Mouse (Mus musculus): ENCODE data around the gene Gm21976.
A peak's percentile ranks its signal among the peaks of the same experiment; 100 is the strongest.

The Gm21976 gene

DNA sequence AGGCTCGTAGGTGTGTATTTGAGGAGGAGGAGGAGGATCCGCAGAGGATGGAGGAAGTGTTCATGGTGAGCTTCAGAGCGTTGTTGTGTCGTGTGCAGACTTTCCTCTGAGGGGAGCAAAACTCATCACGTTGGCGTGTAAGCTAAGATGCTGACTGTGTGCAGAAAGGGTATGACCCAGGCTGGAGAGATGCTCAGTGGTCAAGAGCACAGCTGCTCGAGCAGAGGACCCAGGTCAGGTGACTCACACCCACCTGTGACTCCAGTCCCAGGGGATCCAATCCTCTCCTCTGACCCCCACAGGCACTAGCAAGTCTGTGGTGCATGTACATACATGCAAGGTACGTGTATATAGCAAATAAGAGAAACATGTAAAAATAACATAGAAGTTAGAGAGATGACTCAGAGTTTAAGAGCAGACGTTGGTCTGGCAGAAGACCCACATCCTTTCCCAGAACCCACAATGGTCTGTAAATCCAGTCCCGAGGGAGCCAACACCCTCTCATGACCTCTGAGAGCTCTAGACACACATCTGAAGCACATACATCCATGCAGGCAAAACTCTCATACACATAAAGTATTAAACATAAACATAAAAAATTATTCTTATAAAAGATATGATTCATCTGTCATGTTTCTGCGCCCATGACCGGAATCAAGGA, 1.4 kb downstream of the Gm21976 start:
- H3K4me1 ChIP-seq (replicated peaks; ENCODE audit: low read depth, low read length), result no peaks in the 10 kb centered on the region
- no peaks in the 10 kb centered on the region for H3K9me3 ChIP-seq (ENCODE audit: low read length)
- H3K27me3 ChIP-seq (ENCODE audit: insufficient read depth, low read length), result no peaks in the 10 kb centered on the region; the same call in 1 of the 2 replicates
- no peaks in the 10 kb centered on the region for H3K36me3 ChIP-seq (ENCODE audit: insufficient read depth, low read length)
- H3K4me3 ChIP-seq (replicated peaks; ENCODE audit: low read length), result no peak overlapping the region
- TF ChIP-seq POU5F1 (IDR thresholded peaks at IDR 0.05; ENCODE audit: borderline replicate concordance, low read length) (no peak), CTCF (conservative IDR thresholded peaks at IDR 0.05; ENCODE audit: low read length) (no peak), NANOG (IDR thresholded peaks at IDR 0.05; ENCODE audit: borderline replicate concordance, low read length) (no peak)

DNA sequence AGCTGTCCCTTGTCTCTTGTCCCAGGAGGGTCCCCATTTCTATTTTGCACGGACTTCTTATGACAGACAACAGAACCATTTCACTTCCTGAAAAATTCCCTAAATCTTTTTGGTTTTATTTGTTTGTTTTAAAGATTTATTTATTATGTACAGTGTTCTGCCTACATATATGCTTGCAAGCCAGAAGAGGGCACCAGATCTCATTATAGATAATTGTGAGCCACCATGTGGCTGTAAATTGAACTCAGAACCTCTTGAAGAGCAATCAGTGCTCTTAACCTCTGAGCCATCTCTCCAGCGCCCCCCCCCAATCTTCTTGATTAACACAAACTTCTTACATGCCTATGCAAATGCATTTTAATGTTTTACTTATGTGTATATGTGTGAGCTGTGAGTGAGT, 11.0 kb downstream of the Gm21976 start:
- TF ChIP-seq POU5F1 (IDR thresholded peaks at IDR 0.05; ENCODE audit: borderline replicate concordance, low read length) (no peak), CTCF (conservative IDR thresholded peaks at IDR 0.05; ENCODE audit: low read length) (0 out of 2 replicates have a peak, but pooled peaks have one; percentile 1)
- H3K27me3 ChIP-seq (ENCODE audit: insufficient read depth, low read length), result no peaks in the 10 kb centered on the region
- H3K9me3 ChIP-seq (ENCODE audit: low read length), result peaks cover 10% of the 10 kb centered on the region
- no peak overlapping the region for H3K4me3 ChIP-seq (replicated peaks; ENCODE audit: low read length)
- H3K4me1 ChIP-seq (replicated peaks; ENCODE audit: low read depth, low read length), result peaks cover 19% of the 10 kb centered on the region
- H3K36me3 ChIP-seq (ENCODE audit: insufficient read depth, low read length), result no peaks in the 10 kb centered on the region

- Histone ChIP-seq H3K9me3 (ENCODE audit: low read length) (peaks cover 10% of the 10 kb centered on the region), H3K4me3 (replicated peaks; ENCODE audit: low read length) (no peak overlapping the region), H3K36me3 (ENCODE audit: insufficient read depth, low read length) (no peaks in the 10 kb centered on the region), H3K4me1 (replicated peaks; ENCODE audit: low read depth, low read length) (peaks cover 29% of the 10 kb centered on the region), H3K27me3 (ENCODE audit: insufficient read depth, low read length) (no peaks in the 10 kb centered on the region)
- no peak for TF ChIP-seq NANOG (IDR thresholded peaks at IDR 0.05; ENCODE audit: borderline replicate concordance, low read length)
- TF ChIP-seq CTCF (conservative IDR thresholded peaks at IDR 0.05; ENCODE audit: low read length), result no peak
- no peak for TF ChIP-seq POU5F1 (IDR thresholded peaks at IDR 0.05; ENCODE audit: borderline replicate concordance, low read length)
These were observed 12.0 kb downstream of the Gm21976 start for GRCm38 (mm10) chr13:98291712-98292111.

- no peaks in the 10 kb centered on the region for H3K27me3 ChIP-seq (ENCODE audit: insufficient read depth, low read length)
These were observed 16.4 kb downstream of the Gm21976 start for GRCm38 (mm10) chr13:98296072-98296471.

GRCm38 (mm10) chr13:98297883-98298482, 18.3 kb downstream of the Gm21976 start:
- TF ChIP-seq POU5F1 (IDR thresholded peaks at IDR 0.05; ENCODE audit: borderline replicate concordance, low read length) (no peak), CTCF (conservative IDR thresholded peaks at IDR 0.05; ENCODE audit: low read length) (peak; percentile 46)
- H3K9me3 ChIP-seq (ENCODE audit: low read length), result peaks cover 10% of the 10 kb centered on the region
- no peaks in the 10 kb centered on the region for H3K27me3 ChIP-seq (ENCODE audit: insufficient read depth, low read length)
- no peaks in the 10 kb centered on the region for H3K36me3 ChIP-seq (ENCODE audit: insufficient read depth, low read length)
- H3K4me3 ChIP-seq (replicated peaks; ENCODE audit: low read length), result no peak overlapping the region
- peaks cover 32% of the 10 kb centered on the region for H3K4me1 ChIP-seq (replicated peaks; ENCODE audit: low read depth, low read length)

More at GRCm38 (mm10) chr13:98296072-98296471, 16.4 kb downstream of the Gm21976 start:
- Histone ChIP-seq H3K4me1 (replicated peaks; ENCODE audit: low read depth, low read length) (peaks cover 42% of the 10 kb centered on the region), H3K4me3 (replicated peaks; ENCODE audit: low read length) (0 out of 2 replicates have a peak overlapping the region, but pooled peaks have one; percentile 17), H3K9me3 (ENCODE audit: low read length) (peaks cover 10% of the 10 kb centered on the region), H3K36me3 (ENCODE audit: insufficient read depth, low read length) (no peaks in the 10 kb centered on the region)
- TF ChIP-seq NANOG (IDR thresholded peaks at IDR 0.05; ENCODE audit: borderline replicate concordance, low read length) (no peak), CTCF (conservative IDR thresholded peaks at IDR 0.05; ENCODE audit: low read length) (no peak), POU5F1 (IDR thresholded peaks at IDR 0.05; ENCODE audit: borderline replicate concordance, low read length) (no peak)

- H3K9me3 ChIP-seq (ENCODE audit: low read length), result peaks cover 14% of the 10 kb centered on the region
- H3K4me3 ChIP-seq (replicated peaks; ENCODE audit: low read length), result no peak overlapping the region
These were observed 19.4 kb downstream of the Gm21976 start for GRCm38 (mm10) chr13:98298833-98299758.

DNA sequence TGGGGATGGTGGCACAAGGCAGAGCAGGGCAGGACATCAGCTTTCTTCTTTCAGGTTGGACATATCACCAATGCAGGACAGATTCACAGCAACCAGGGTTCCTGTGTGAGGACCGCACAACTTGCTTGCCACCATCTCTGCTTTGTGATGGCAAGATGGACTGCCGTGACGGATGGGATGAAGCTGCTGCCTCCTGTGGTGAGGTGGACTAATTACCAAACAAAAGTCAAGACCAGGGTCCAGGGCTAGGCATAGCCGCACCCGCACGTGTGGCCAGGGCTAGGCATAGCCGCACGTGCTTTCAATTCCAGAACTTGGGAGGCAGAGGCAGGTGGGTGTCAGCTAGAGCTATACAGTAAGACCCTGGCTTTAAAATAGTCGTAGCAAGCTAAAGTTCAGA, 25.6 kb downstream of the Gm21976 start:
- peaks cover 31% of the 10 kb centered on the region for H3K36me3 ChIP-seq (ENCODE audit: insufficient read depth, low read length)
- H3K9me3 ChIP-seq (ENCODE audit: low read length), result peaks cover 8% of the 10 kb centered on the region
- peaks cover 49% of the 10 kb centered on the region for H3K4me1 ChIP-seq (replicated peaks; ENCODE audit: low read depth, low read length)
- no peak overlapping the region for H3K4me3 ChIP-seq (replicated peaks; ENCODE audit: low read length)
- H3K27me3 ChIP-seq (ENCODE audit: insufficient read depth, low read length), result no peaks in the 10 kb centered on the region
- no peak for TF ChIP-seq POU5F1 (IDR thresholded peaks at IDR 0.05; ENCODE audit: borderline replicate concordance, low read length)
- no peak for TF ChIP-seq NANOG (IDR thresholded peaks at IDR 0.05; ENCODE audit: borderline replicate concordance, low read length)
- TF ChIP-seq CTCF (conservative IDR thresholded peaks at IDR 0.05; ENCODE audit: low read length), result no peak

More at GRCm38 (mm10) chr13:98298833-98299758, 19.4 kb downstream of the Gm21976 start:
- Histone ChIP-seq H3K36me3 (ENCODE audit: insufficient read depth, low read length) (no peaks in the 10 kb centered on the region), H3K27me3 (ENCODE audit: insufficient read depth, low read length) (no peaks in the 10 kb centered on the region), H3K4me1 (replicated peaks; ENCODE audit: low read depth, low read length) (peaks cover 27% of the 10 kb centered on the region)
- TF ChIP-seq POU5F1 (IDR thresholded peaks at IDR 0.05; ENCODE audit: borderline replicate concordance, low read length), result no peak
- peak; percentile 63 for TF ChIP-seq CTCF (conservative IDR thresholded peaks at IDR 0.05; ENCODE audit: low read length)

GRCm38 (mm10) chr13:98306393-98306792, 26.7 kb downstream of the Gm21976 start:
- H3K36me3 ChIP-seq (ENCODE audit: insufficient read depth, low read length), result peaks cover 42% of the 10 kb centered on the region
- H3K4me1 ChIP-seq (replicated peaks; ENCODE audit: low read depth, low read length), result peaks cover 59% of the 10 kb centered on the region
- TF ChIP-seq POU5F1 (IDR thresholded peaks at IDR 0.05; ENCODE audit: borderline replicate concordance, low read length) (no peak), CTCF (conservative IDR thresholded peaks at IDR 0.05; ENCODE audit: low read length) (no peak), NANOG (IDR thresholded peaks at IDR 0.05; ENCODE audit: borderline replicate concordance, low read length) (peak; percentile 82)
- no peaks in the 10 kb centered on the region for H3K27me3 ChIP-seq (ENCODE audit: insufficient read depth, low read length)
- peaks cover 8% of the 10 kb centered on the region for H3K9me3 ChIP-seq (ENCODE audit: low read length)
- peak overlapping the region; percentile 35 for H3K4me3 ChIP-seq (replicated peaks; ENCODE audit: low read length)
